Mouse (Mus musculus): ENCODE results near the gene Slco3a1. TPM values are rescaled to one million over a fixed set of nuclear protein-coding genes. Genes with fewer than 3 reads are reported as not detected.

Gene Slco3a1
- polyA plus RNA-seq, 1 experiment from 2014 or later, result 19.5 TPM

DNA sequence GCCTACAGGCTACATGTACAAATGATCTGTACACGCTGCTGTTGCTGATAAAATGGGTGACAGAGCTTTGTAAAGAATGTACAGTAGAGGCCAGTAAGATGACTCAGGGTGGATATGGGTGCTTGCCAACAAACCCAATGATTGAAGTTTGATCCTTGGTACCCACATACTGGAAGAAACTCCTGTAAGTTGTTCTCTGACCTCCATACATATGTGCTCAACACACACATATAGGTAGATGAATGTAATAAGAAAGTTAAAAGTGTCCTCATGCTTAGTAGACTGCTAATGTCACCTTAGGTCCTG lies 284.5 kb downstream of the Slco3a1 start:
- 39% methylated on average over 1 of the region's 1 CpGs for WGBS
- Histone ChIP-seq H3K9ac (no peak overlapping the region), H3K36me3 (no peaks in the 10 kb centered on the region), H3K27ac (replicated peaks) (no peak overlapping the region), H3K4me2 (no peak overlapping the region), H3K9me3 (no peaks in the 10 kb centered on the region), H3K4me3 (no peak overlapping the region), H3K4me1 (no peaks in the 10 kb centered on the region), H3K27me3 (replicated peaks) (no peaks in the 10 kb centered on the region)
- ATAC-seq (ENCODE audit: extremely low read depth, insufficient number of reproducible peaks, low FRiP score, low TSS enrichment), result no peak

DNA sequence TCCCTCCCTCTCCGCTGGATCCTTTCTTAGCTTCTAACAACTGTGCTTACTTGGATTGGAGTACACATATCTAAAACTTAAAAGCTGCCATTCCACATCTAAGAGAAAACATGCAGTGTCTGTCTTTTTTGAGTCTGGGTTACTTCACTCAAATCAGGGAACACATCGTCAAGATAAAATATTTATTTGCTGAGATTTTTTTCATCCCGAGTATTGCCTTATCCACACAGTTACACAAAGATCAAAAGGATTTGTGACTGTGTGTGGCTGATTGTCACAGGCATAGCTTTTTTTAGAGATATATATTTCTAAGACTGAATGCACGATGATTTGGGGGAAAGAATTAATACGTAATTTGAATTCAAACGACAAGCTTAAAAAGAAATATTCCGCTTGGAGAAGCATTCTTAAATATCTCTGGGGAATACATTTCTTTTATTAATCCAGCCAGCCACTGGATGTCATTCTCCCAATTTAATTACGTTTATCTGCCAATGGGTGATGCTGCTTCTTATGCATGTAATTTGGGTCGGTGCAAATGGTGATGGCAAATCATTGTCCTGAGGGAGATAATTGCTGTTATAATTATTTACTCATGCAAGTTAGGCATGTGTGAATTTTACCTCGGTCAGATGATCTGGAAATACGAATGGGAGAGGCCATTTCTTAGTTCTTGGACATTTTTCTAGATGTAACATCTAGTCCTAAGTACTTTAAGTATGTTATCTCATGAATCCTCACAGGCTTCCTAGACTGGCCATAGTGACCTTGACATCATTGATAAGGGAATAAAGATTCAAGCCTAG lies 285.1 kb downstream of the Slco3a1 start:
- H3K27ac ChIP-seq (replicated peaks), result no peak overlapping the region
- H3K4me1 ChIP-seq, result no peaks in the 10 kb centered on the region
- no peak overlapping the region for H3K9ac ChIP-seq
- H3K4me3 ChIP-seq, result no peak overlapping the region
- no peaks in the 10 kb centered on the region for H3K9me3 ChIP-seq
- 68% methylated on average over 11 of the region's 11 CpGs for WGBS
- no peak overlapping the region for H3K4me2 ChIP-seq
- ATAC-seq (ENCODE audit: extremely low read depth, insufficient number of reproducible peaks, low FRiP score, low TSS enrichment), result no peak
- H3K27me3 ChIP-seq (replicated peaks), result no peaks in the 10 kb centered on the region
- H3K36me3 ChIP-seq, result no peaks in the 10 kb centered on the region

DNA sequence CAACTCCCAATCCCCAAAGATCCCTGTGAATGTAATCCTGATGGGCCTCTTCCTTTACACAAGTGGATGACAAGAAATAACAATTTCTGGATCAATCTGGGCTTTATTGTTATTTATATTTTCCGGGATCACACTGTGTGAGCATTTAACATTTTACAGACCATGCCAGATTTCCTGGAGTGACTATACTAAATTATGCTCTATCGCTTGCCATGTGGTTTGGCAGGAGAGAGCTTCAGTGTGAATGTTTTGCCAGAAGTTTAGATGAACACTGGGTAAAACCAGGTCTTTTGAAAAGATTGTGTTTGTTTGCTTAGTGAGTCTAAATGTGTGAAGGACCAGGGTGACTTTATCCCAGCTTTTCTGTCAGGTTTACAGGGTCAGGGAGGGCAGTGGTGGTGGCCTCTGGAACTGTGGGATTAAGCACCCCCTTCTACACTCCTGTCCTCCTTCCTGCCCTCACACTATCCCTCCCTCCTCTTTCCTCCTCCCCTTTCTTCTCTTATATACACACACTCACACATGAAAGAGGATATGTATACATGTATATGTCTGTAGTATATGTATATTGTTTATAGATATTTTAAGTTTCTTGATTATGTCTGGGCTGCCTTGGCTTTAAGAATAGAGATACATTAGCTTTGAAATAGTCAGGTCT lies 287.9 kb downstream of the Slco3a1 start:
- no peaks in the 10 kb centered on the region for H3K27me3 ChIP-seq (replicated peaks)
- no peak overlapping the region for H3K9ac ChIP-seq
- H3K4me1 ChIP-seq, result no peaks in the 10 kb centered on the region
- no peak overlapping the region for H3K4me3 ChIP-seq
- no peak overlapping the region for H3K4me2 ChIP-seq
- WGBS, result 73% methylated on average over 2 of the region's 2 CpGs
- no peak overlapping the region for H3K27ac ChIP-seq (replicated peaks)
- H3K9me3 ChIP-seq, result no peaks in the 10 kb centered on the region
- H3K36me3 ChIP-seq, result no peaks in the 10 kb centered on the region
- ATAC-seq (ENCODE audit: extremely low read depth, insufficient number of reproducible peaks, low FRiP score, low TSS enrichment), result no peak

DNA sequence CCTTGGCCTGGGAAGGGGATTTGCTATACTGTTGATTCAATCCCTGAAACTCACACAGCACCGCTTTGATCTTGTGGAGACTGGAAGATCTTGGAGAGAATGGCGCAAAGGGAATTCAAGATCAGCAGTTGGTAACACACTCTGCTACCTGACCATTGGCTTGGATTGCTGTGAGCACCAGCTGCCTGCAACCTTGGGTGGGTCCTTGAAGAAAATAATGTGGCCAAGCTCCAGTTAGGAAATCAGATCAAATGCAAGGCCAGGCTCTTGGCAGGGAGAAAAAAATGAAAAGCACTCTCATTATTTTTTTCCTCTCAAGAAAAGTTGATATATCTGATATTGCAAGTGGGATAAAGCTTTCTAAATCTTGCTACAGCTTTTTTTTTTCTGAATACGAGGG lies 298.3 kb downstream of the Slco3a1 start:
- Histone ChIP-seq H3K9ac (no peak overlapping the region), H3K4me1 (no peaks in the 10 kb centered on the region), H3K27me3 (replicated peaks) (no peaks in the 10 kb centered on the region), H3K27ac (replicated peaks) (no peak overlapping the region), H3K9me3 (no peaks in the 10 kb centered on the region), H3K4me2 (no peak overlapping the region), H3K36me3 (no peaks in the 10 kb centered on the region), H3K4me3 (no peak overlapping the region)
- no peak for ATAC-seq (ENCODE audit: extremely low read depth, insufficient number of reproducible peaks, low FRiP score, low TSS enrichment)
- 65% methylated on average over 3 of the region's 3 CpGs for WGBS

DNA sequence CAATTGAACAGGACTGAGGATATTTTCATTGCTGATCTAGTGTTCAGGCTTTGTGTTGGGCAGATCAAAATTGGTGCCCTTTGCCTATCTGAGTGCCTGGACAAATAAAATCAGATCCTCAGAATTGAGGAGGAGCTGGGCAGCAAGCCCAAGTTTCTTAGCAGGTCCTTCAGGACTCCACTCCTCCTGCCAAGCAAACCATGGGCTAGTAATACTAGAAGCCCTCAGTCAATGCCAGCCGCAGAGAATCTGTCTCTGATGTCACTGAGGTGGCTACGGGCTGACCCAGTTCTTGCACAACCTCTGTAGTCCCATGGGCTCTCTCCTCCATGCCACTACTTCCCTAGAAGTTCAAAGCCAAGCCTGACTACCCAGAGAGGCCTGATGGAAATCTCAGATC lies 302.5 kb downstream of the Slco3a1 start:
- ATAC-seq (ENCODE audit: extremely low read depth, insufficient number of reproducible peaks, low FRiP score, low TSS enrichment), result no peak
- Histone ChIP-seq H3K36me3 (no peaks in the 10 kb centered on the region), H3K4me1 (no peaks in the 10 kb centered on the region), H3K27me3 (replicated peaks) (no peaks in the 10 kb centered on the region), H3K27ac (replicated peaks) (no peak overlapping the region), H3K9me3 (no peaks in the 10 kb centered on the region), H3K4me3 (no peak overlapping the region), H3K9ac (no peak overlapping the region), H3K4me2 (no peak overlapping the region)
- 85% methylated on average over 2 of the region's 2 CpGs for WGBS

DNA sequence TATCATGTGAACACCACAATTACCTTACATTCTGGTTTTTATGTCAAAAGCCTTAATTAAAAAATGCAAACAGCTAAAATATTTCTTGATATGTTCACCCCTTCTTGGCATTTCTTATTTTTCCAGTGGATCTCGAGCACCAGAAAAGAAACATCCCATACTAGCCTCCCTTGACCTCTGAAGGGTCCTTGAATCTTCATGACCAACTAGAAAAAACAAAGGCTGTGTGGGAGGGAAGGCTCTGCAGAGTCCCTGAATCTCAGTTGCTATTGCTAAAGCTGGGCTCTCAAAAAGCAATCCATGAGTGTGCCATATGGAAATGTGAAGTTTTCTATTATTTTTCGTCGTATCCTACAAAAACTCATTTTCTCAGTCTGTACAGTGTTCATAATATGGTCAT lies 313.3 kb downstream of the Slco3a1 start:
- Histone ChIP-seq H3K27ac (replicated peaks) (no peak overlapping the region), H3K4me1 (no peaks in the 10 kb centered on the region), H3K9ac (no peak overlapping the region), H3K4me3 (no peak overlapping the region), H3K36me3 (no peaks in the 10 kb centered on the region), H3K9me3 (peaks cover 7% of the 10 kb centered on the region; the same call in 1 of the 2 replicates), H3K4me2 (no peak overlapping the region), H3K27me3 (replicated peaks) (no peaks in the 10 kb centered on the region)
- ATAC-seq (ENCODE audit: extremely low read depth, insufficient number of reproducible peaks, low FRiP score, low TSS enrichment), result no peak
- 74% methylated on average over 3 of the region's 3 CpGs for WGBS

DNA sequence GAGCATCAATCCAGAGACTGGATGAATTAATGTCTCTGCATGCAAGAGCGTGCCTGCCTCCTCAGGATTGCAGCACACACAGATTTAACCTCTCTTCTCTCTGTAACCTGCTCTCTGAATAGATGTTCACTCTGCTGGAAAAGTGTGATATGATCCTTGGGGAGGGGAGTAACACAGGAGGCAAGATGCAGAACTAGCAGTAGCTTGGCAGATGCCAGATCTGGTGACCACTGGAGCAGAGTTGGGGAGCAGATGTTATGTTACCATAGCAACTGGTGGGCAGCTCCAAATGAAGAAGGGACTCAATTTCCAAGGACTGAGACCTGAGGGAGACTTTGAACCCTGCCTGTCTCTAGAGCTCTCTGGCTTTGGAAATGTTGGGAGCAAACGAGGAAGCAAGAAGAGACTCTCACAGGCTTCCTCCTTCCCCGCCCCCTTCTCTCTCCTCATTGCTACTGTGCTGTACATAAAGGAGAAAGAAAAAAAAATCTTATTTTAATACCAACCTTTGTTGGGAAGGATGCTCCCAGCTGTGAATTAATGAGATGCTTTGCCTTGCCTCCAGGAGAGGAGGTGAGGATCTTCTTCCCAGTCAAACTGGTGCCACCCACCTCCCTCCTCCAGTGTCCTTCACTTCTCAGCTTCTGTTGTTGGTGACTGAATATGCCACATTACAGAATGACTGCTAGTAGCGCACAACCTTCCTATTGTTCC lies 314.0 kb downstream of the Slco3a1 start:
- Histone ChIP-seq H3K4me1 (no peaks in the 10 kb centered on the region), H3K27me3 (replicated peaks) (no peaks in the 10 kb centered on the region), H3K9ac (no peak overlapping the region), H3K9me3 (peaks cover 7% of the 10 kb centered on the region; the same call in 1 of the 2 replicates), H3K4me3 (no peak overlapping the region), H3K36me3 (no peaks in the 10 kb centered on the region), H3K4me2 (no peak overlapping the region), H3K27ac (replicated peaks) (no peak overlapping the region)
- ATAC-seq (ENCODE audit: extremely low read depth, insufficient number of reproducible peaks, low FRiP score, low TSS enrichment), result no peak
- WGBS, result 61% methylated on average over 4 of the region's 4 CpGs

Small RNAs within 50 kb of the gene (microRNA-seq; reads per million reads assigned to microRNA genes)
- not detected for gene Gm27459
